Mouse (Mus musculus) G1E (cell line): ENCODE results near the gene Tbc1d24.

Source experiments
- CTCF ChIP-seq: IDR thresholded peaks from 2 replicates; pipeline ENCODE4 v1.5.1; 2012; ENCODE audit warnings: low read depth, low read length, inconsistent platforms, mixed read lengths
- POLR2AphosphoS5 ChIP-seq: IDR thresholded peaks from 2 replicates; pipeline ENCODE4 v1.6.1; 2012; ENCODE audit warnings: low read depth, low read length, inconsistent platforms; ENCODE audit not compliant: insufficient replicate concordance

DNA sequence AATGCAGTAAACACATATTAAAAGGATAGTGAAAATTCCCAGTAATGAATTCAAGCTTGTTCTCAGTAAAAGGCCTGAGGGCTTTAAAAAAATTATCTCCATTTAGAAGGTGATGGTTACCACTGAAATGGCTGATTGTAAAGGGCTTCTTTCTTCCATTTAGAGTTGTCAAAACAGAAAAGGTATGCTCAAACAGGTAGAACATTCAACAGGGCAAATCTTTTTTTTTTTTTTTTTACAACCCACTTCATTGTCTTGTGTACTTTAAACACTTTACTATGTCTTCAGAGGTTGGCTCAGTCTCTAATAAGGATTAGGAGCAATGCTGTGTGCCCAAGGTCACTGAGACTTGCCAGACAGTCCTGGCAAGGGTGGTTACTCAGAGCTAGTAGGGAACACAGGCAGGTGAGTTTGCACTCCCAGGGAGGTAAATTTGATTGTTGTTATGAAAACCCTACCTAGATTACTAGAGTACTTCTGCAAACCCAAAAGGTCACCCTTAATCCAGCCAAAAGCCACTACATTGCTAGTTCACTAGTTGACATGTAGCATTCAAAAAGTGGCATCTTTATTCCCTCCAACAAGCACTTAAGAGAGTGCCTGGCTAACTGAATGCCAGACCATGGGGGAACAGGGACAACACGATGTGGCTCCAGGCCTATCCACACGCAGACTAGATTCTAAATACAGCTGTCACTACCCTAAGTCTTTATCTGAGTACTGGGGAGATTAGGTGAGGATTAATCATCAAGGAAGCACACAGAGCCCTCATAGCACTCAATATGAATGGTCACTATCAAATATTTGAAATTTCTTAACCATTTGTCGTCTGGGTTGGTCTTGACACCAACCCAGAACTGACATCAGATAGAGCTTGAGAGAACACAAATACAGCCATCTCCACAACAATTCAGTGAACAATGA, 1.5 kb downstream of the Tbc1d24 start:
- no peak for TF ChIP-seq CTCF
- no peak for TF ChIP-seq POLR2AphosphoS5
